Mouse (Mus musculus) kidney, adult 2 months (tissue): Measurements from ENCODE around the gene Itgad. TPM values are rescaled to one million over a fixed set of nuclear protein-coding genes. Genes with fewer than 3 reads are reported as not detected.

ENCODE experiments used
- DNase-seq: peaks from one replicate; pipeline ENCODE4 v3.0.0; 2021
- H3K27ac ChIP-seq: fragments of 200-500 bp; 2 replicates; pipeline ENCODE4 v1.5.1; 2012; ENCODE audit warnings: low read depth, low read length, control low read depth, inconsistent platforms; ENCODE audit not compliant: insufficient read depth
- H3K27me3 ChIP-seq: fragments of 200-500 bp; replicated peaks from 2 replicates; pipeline ENCODE4 v1.6.1; 2012; ENCODE audit warnings: mild to moderate bottlenecking, moderate library complexity, low read length, inconsistent platforms; ENCODE audit not compliant: control insufficient read depth, insufficient read depth
- H3K36me3 ChIP-seq: fragments of 200-500 bp; 2 replicates; pipeline ENCODE4 v1.6.1; 2012; ENCODE audit warnings: mild to moderate bottlenecking, moderate library complexity, low read length, inconsistent platforms; ENCODE audit not compliant: control insufficient read depth, insufficient read depth
- H3K4me1 ChIP-seq: fragments of 200-500 bp; 2 replicates; pipeline ENCODE4 v1.6.1; 2011; ENCODE audit warnings: low read length; ENCODE audit not compliant: control insufficient read depth, insufficient read depth
- H3K4me3 ChIP-seq: fragments of 200-500 bp; 2 replicates; pipeline ENCODE4 v1.5.1; 2011; ENCODE audit warnings: mild to moderate bottlenecking, low read depth, low read length, control low read depth; ENCODE audit not compliant: insufficient read depth
- CTCF ChIP-seq: fragments of 200-500 bp; conservative IDR thresholded peaks from 2 replicates; pipeline ENCODE4 v1.5.1; 2011; ENCODE audit warnings: low read depth, mild to moderate bottlenecking, control low read depth, low read length, moderate library complexity, mixed read lengths; ENCODE audit not compliant: insufficient read depth, insufficient read length
- POLR2A ChIP-seq: fragments of 200-500 bp; IDR thresholded peaks from one replicate; pipeline ENCODE4 v1.6.1; 2011; ENCODE audit warnings: low read depth, low read length, control low read depth
- WGBS: fragments of 180-500 bp; shearing (Covaris S2); methylation state at CpG from one replicate; pipeline ENCODE4 v1.1.7; 2018; 5-methylcytosine and 5-hydroxymethylcytosine counted together
- polyA plus RNA-seq: library from polyadenylated mRNA; depleted of rRNA; stranded (reverse); fragments of >200 nt; gene quantifications from 2 replicates; pipeline ENCODE4 v1.2.3, GENCODE M21; 2012; rRNA removed

Gene Itgad
- polyA plus RNA-seq, 1 experiment, result 0.05 TPM

DNA sequence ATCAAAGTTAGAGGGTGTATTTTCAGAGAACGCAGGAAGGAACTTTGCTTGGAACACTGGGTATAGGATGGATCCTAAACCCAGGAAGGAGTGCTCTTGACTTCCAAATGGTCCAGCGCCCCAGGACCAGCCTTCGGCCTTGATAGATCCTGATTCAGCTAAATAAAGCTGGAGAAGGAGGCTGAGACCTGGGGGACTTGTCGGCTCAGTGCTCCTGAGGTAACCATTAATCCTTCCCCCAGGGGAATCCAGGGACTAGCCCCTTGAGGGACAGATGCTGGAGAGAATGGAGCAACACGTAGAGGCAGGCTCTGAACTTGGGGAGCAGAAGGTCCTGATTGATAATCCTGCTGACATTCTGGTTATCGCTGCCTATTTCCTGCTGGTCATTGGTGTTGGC lies 111.2 kb downstream of the Itgad start, which contains the start of gene Slc5a2:
TSS of gene Slc5a2 (plus strand) at position 247 of the 400 bp plus-strand sequence.
- no peaks in the 10 kb centered on the region for H3K4me1 ChIP-seq
- WGBS, result 56% methylated on average over 6 of the region's 6 CpGs
- H3K36me3 ChIP-seq, result no peaks in the 10 kb centered on the region
- H3K27ac ChIP-seq, result peak within 1 kb of the TSS; percentile 46
- peak within 1 kb of the TSS; percentile 51 for H3K4me3 ChIP-seq
- no peak for TF ChIP-seq CTCF
- TF ChIP-seq POLR2A, result no peak
- no peaks in the 10 kb centered on the region for H3K27me3 ChIP-seq
- DNase-seq, result peak; percentile 75

DNA sequence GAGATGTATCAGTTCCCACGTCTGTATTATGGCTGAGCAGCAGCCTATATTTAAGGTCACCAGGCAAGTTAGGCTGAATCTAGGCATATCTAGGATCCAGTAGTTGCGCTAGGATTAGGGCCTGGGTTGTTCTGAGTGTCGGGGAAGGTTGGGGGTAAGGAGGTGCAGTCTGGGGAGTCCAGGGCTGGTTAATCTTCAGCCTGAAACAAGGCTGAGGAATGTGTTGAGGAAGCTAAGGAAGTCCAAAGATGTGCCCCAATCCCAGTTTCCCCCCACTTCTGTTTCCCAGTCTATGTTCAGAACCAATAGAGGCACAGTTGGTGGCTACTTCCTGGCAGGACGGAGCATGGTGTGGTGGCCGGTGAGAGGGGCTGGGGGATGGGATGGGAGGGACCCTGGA lies 111.9 kb downstream of the Itgad start:
- Histone ChIP-seq H3K36me3 (no peaks in the 10 kb centered on the region), H3K4me3 (peak overlapping the region; percentile 51), H3K27me3 (no peaks in the 10 kb centered on the region), H3K4me1 (no peaks in the 10 kb centered on the region), H3K27ac (no peak overlapping the region)
- WGBS, result 59% methylated on average over 5 of the region's 5 CpGs
- peak; percentile 64 for DNase-seq
- no peak for TF ChIP-seq POLR2A
- TF ChIP-seq CTCF, result no peak

DNA sequence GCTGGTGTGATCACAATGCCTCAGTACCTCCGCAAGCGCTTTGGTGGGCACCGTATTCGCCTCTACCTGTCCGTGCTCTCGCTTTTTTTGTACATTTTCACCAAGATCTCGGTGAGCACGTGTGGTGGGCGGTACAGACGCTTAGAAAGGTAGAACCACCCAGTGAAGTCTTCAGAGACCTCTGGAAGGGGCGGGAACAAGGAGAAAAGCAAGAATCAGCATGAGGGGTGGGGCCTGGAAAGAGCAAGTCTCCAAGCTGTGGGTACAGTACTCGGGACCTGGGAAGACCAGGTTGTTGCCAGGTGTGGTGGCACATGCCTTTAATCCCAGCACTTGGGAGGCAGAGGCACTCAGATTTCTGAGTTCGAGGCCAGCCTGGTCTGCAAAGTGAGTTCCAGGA lies 113.2 kb downstream of the Itgad start:
- peak; percentile 71 for DNase-seq
- no peaks in the 10 kb centered on the region for H3K4me1 ChIP-seq
- 56% methylated on average over 13 of the region's 13 CpGs for WGBS
- peaks cover 5% of the 10 kb centered on the region for H3K36me3 ChIP-seq
- H3K4me3 ChIP-seq, result peak overlapping the region; percentile 51
- TF ChIP-seq POLR2A (no peak), CTCF (no peak)
- H3K27me3 ChIP-seq, result no peaks in the 10 kb centered on the region
- no peak overlapping the region for H3K27ac ChIP-seq

DNA sequence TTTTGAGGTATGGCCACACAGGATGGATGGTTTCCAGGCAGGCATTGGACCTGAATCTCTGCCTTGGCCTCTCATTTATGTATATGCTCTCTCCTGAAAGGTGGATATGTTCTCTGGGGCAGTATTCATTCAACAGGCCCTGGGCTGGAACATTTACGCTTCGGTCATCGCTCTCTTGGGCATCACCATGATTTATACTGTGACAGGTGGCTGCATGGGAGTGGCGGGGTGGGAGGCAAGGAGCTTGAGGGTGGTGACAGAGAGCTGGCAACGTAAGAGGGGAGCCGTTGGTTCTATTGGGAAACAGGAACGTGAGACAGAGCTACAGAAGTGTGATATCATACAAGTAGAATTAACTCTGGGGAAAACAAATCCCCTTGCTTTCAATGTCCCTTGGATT lies 113.6 kb downstream of the Itgad start:
- Histone ChIP-seq H3K4me3 (no peak overlapping the region), H3K27me3 (no peaks in the 10 kb centered on the region), H3K27ac (no peak overlapping the region), H3K4me1 (no peaks in the 10 kb centered on the region), H3K36me3 (peaks cover 5% of the 10 kb centered on the region)
- DNase-seq, result no peak
- WGBS, result 52% methylated on average over 7 of the region's 7 CpGs
- no peak for TF ChIP-seq POLR2A
- no peak for TF ChIP-seq CTCF

DNA sequence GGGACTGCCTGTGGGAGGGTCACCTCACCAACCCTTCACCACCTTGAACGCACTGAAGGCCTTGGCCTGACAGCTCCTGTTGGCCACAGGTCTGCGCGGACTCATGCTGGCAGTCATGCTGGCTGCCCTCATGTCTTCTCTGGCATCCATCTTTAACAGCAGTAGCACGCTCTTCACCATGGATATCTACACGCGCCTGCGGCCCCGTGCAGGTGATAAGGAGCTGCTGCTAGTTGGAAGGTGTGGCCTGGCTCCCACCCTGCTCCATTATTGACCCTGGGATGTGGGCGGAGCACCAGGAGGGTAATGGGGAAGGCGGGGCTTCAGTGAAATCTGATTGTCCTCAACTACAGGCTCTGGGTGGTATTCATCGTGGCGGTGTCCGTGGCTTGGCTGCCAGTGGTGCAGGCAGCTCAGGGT lies 116.3 kb downstream of the Itgad start:
- peaks cover 5% of the 10 kb centered on the region for H3K36me3 ChIP-seq
- H3K4me1 ChIP-seq, result no peaks in the 10 kb centered on the region
- no peak overlapping the region for H3K4me3 ChIP-seq
- TF ChIP-seq POLR2A (no peak), CTCF (no peak)
- no peak overlapping the region for H3K27ac ChIP-seq
- H3K27me3 ChIP-seq, result no peaks in the 10 kb centered on the region
- 60% methylated on average over 13 of the region's 13 CpGs for WGBS
- DNase-seq, result no peak

DNA sequence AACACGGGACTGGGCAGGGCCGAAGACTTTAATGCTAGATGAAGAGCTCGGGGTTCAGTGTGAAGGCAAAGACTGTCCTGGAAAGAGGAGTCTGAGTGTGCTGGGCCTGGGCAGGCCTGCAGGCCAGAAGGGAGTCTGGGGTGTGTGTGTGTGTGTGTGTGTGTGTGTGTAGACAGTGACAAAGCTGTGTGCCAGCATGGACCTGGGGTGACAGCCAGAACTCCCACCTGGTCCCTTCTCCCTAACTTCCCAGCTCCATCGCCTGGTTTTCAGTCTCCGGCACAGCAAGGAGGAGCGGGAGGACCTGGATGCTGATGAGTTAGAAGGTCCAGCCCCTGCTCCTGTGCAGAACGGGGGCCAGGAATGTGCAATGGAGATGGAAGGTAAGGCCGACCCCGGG lies 117.3 kb downstream of the Itgad start:
- H3K36me3 ChIP-seq, result peaks cover 5% of the 10 kb centered on the region
- no peaks in the 10 kb centered on the region for H3K4me1 ChIP-seq
- DNase-seq, result no peak
- no peak for TF ChIP-seq POLR2A
- no peak for TF ChIP-seq CTCF
- H3K27ac ChIP-seq, result no peak overlapping the region
- H3K27me3 ChIP-seq, result no peaks in the 10 kb centered on the region
- 89% methylated on average over 9 of the region's 9 CpGs for WGBS
- H3K4me3 ChIP-seq, result no peak overlapping the region

Other genes starting within 250 kb of the Itgad start
- 11.8 and 12.2 TPM in 2 replicates for gene Kat8, start 241.9 kb upstream of the Itgad start, polyA plus RNA-seq
- gene Prss8, start 224.3 kb upstream of the Itgad start, polyA plus RNA-seq, result 745 and 858 TPM in 2 replicates
- 21.9 and 28.4 TPM in 2 replicates for gene Prss36, start 207.7 kb upstream of the Itgad start, polyA plus RNA-seq
- gene Fus, start 186.9 kb upstream of the Itgad start, polyA plus RNA-seq, result 183 and 196 TPM in 2 replicates
- 52.8 and 60.0 TPM in 2 replicates for gene Pycard, start 160.5 kb upstream of the Itgad start, polyA plus RNA-seq
- gene Trim72, start 150.4 kb upstream of the Itgad start, polyA plus RNA-seq, result 0.29 and 2.8 TPM in 2 replicates
- 2.4 and 7.0 TPM in 2 replicates for gene Itgam, start 91.7 kb upstream of the Itgad start, polyA plus RNA-seq
- not detected in 2 replicates for gene Gm49368, start 91.7 kb upstream of the Itgad start, polyA plus RNA-seq
- gene Itgax, start 24.8 kb upstream of the Itgad start, polyA plus RNA-seq, result 1.9 TPM in 2 replicates
- 13.4 and 77.1 TPM in 2 replicates for gene Cox6a2, start 52.0 kb downstream of the Itgad start, polyA plus RNA-seq
- gene Armc5, start 83.0 kb downstream of the Itgad start, polyA plus RNA-seq, result 27.9 and 35.1 TPM in 2 replicates
- 3.1 and 3.2 TPM in 2 replicates for gene 9130023H24Rik, start 83.7 kb downstream of the Itgad start, polyA plus RNA-seq
- 15.1 and 16.1 TPM in 2 replicates for gene Tgfb1i1, start 92.4 kb downstream of the Itgad start, polyA plus RNA-seq
- gene Slc5a2, start 111.3 kb downstream of the Itgad start, polyA plus RNA-seq, result 1,002 and 1,068 TPM in 2 replicates
- gene BC017158, start 143.8 kb downstream of the Itgad start, polyA plus RNA-seq, result 29.4 and 37.8 TPM in 2 replicates